Mouse (Mus musculus) heart, embryonic 11.5 days (tissue): ENCODE measurements around the gene Slc7a9. TPM values are rescaled to one million over a fixed set of nuclear protein-coding genes. Genes with fewer than 3 reads are reported as not detected.

Source experiments
- ATAC-seq: fragments of 200-750 bp; cut with Nextera tagmentation; replicated peaks from 2 replicates; pipeline ENCODE4 v1.8.0; 2017; ENCODE audit warnings: moderate library complexity; ENCODE audit not compliant: insufficient number of reproducible peaks, low FRiP score, low TSS enrichment
- H3K27ac ChIP-seq: fragments of 300-500 bp; sonication (generic); 2 replicates; pipeline ENCODE4 v1.5.1; 2014; ENCODE audit warnings: mild to moderate bottlenecking, low read depth, low read length
- H3K27me3 ChIP-seq: fragments of 300-500 bp; sonication (generic); 2 replicates; pipeline ENCODE4 v1.6.1; 2014; ENCODE audit warnings: mild to moderate bottlenecking, low read length, mixed read lengths; ENCODE audit not compliant: control insufficient read depth, insufficient read depth
- H3K36me3 ChIP-seq: fragments of 300-500 bp; sonication (generic); 2 replicates; pipeline ENCODE4 v1.6.1; 2014; ENCODE audit warnings: mild to moderate bottlenecking, low read length, moderate library complexity, mixed read lengths; ENCODE audit not compliant: control insufficient read depth, insufficient read depth
- H3K4me1 ChIP-seq: fragments of 300-500 bp; sonication (generic); 2 replicates; pipeline ENCODE4 v1.6.1; 2014; ENCODE audit warnings: low read length; ENCODE audit not compliant: control insufficient read depth, insufficient read depth
- H3K4me2 ChIP-seq: fragments of 300-500 bp; sonication (generic); 2 replicates; pipeline ENCODE4 v1.6.1; 2014; ENCODE audit warnings: mild to moderate bottlenecking, moderate library complexity
- H3K4me3 ChIP-seq: fragments of 300-500 bp; sonication (generic); 2 replicates; pipeline ENCODE4 v1.5.1; 2014; ENCODE audit warnings: low read depth, low read length
- H3K9ac ChIP-seq: fragments of 300-500 bp; sonication (generic); 2 replicates; pipeline ENCODE4 v1.6.1; 2014; ENCODE audit warnings: mild to moderate bottlenecking, low read depth, low read length, moderate library complexity
- H3K9me3 ChIP-seq: fragments of 300-500 bp; sonication (generic); replicated peaks from 2 replicates; pipeline ENCODE4 v1.6.1; 2016; ENCODE audit warnings: low read length; ENCODE audit not compliant: control insufficient read depth
- whole genome bisulfite sequencing: fragments of 180-500 bp; shearing (Covaris S2); extraction: QIAGEN DNeasy Blood & Tissue Kit; methylation state at CpG from one replicate; pipeline ENCODE4 v1.1.7; 2014; ENCODE audit not compliant: insufficient replicate concordance; 5-methylcytosine and 5-hydroxymethylcytosine counted together
- polyA plus RNA-seq: library from polyadenylated mRNA; unstranded; fragments of >200 nt; fragmentation: Nextera tagmentation; extraction: Ambion mirVana; gene quantifications from 2 replicates; pipeline ENCODE4 v1.2.1, GENCODE M21; 2014

Slc7a9 gene
- 0.66 and 1.7 TPM in 2 replicates for polyA plus RNA-seq

GRCm38 (mm10) chr7:35447996-35448846, at the start of gene Slc7a9:
TSS of gene Slc7a9 (plus strand) at chr7:35448796.
- H3K36me3 ChIP-seq: no peaks in the 10 kb centered on the region
- H3K4me1 ChIP-seq: 0 out of 2 replicates have a peak, but pooled peaks cover 4% of the 10 kb centered on the region
- H3K27me3 ChIP-seq: no peaks in the 10 kb centered on the region
- WGBS: 18% methylated on average over 15 of the region's 15 CpGs
- H3K9me3 ChIP-seq: no peaks in the 10 kb centered on the region
- no peak within 1 kb of the TSS for H3K9ac ChIP-seq
- ATAC-seq: peak; percentile 55; the same call in 1 of the 2 replicates
- no peak within 1 kb of the TSS for H3K4me3 ChIP-seq
- no peak within 1 kb of the TSS for H3K4me2 ChIP-seq
- H3K27ac ChIP-seq: no peak within 1 kb of the TSS

GRCm38 (mm10) chr7:35401169-35401568, 47.4 kb upstream of the Slc7a9 start:
- 65% methylated on average over 4 of the region's 4 CpGs for WGBS
- no peak overlapping the region for H3K27ac ChIP-seq
- no peak overlapping the region for H3K4me3 ChIP-seq
- no peak overlapping the region for H3K9ac ChIP-seq
- no peaks in the 10 kb centered on the region for H3K27me3 ChIP-seq
- H3K9me3 ChIP-seq: no peaks in the 10 kb centered on the region
- peaks cover 21% of the 10 kb centered on the region for H3K36me3 ChIP-seq
- H3K4me2 ChIP-seq: no peak overlapping the region
- ATAC-seq: no peak
- H3K4me1 ChIP-seq: peaks cover 7% of the 10 kb centered on the region

GRCm38 (mm10) chr7:35415226-35415625, 33.4 kb upstream of the Slc7a9 start:
- H3K27me3 ChIP-seq: no peaks in the 10 kb centered on the region
- WGBS: 46% methylated on average over 5 of the region's 5 CpGs
- H3K4me3 ChIP-seq: no peak overlapping the region
- H3K9me3 ChIP-seq: no peaks in the 10 kb centered on the region
- H3K9ac ChIP-seq: no peak overlapping the region
- no peak overlapping the region for H3K27ac ChIP-seq
- H3K4me1 ChIP-seq: peaks cover 10% of the 10 kb centered on the region; the same call in 1 of the 2 replicates
- no peak for ATAC-seq
- H3K36me3 ChIP-seq: peaks cover 26% of the 10 kb centered on the region
- H3K4me2 ChIP-seq: no peak overlapping the region

GRCm38 (mm10) chr7:35415801-35416653, 32.6 kb upstream of the Slc7a9 start:
- Histone ChIP-seq H3K36me3 (peaks cover 27% of the 10 kb centered on the region), H3K9ac (no peak overlapping the region), H3K27me3 (no peaks in the 10 kb centered on the region), H3K4me2 (no peak overlapping the region), H3K9me3 (no peaks in the 10 kb centered on the region), H3K4me3 (no peak overlapping the region), H3K27ac (no peak overlapping the region), H3K4me1 (peaks cover 10% of the 10 kb centered on the region; the same call in 1 of the 2 replicates)
- no peak for ATAC-seq
- 81% methylated on average over 9 of the region's 9 CpGs for WGBS

- Histone ChIP-seq H3K36me3 (peaks cover 28% of the 10 kb centered on the region), H3K9ac (no peak overlapping the region), H3K27me3 (no peaks in the 10 kb centered on the region), H3K4me3 (no peak overlapping the region), H3K4me2 (no peak overlapping the region), H3K9me3 (no peaks in the 10 kb centered on the region), H3K4me1 (peaks cover 10% of the 10 kb centered on the region; the same call in 1 of the 2 replicates), H3K27ac (no peak overlapping the region)
- ATAC-seq: no peak
- WGBS: 84% methylated on average over 5 of the region's 5 CpGs
Measured at GRCm38 (mm10) chr7:35416654-35416948, 32.0 kb upstream of the Slc7a9 start.

GRCm38 (mm10) chr7:35423071-35423470, 25.5 kb upstream of the Slc7a9 start:
- Histone ChIP-seq H3K9me3 (no peaks in the 10 kb centered on the region), H3K27me3 (no peaks in the 10 kb centered on the region), H3K36me3 (peaks cover 31% of the 10 kb centered on the region), H3K4me2 (no peak overlapping the region), H3K9ac (no peak overlapping the region), H3K27ac (no peak overlapping the region), H3K4me3 (no peak overlapping the region), H3K4me1 (no peaks in the 10 kb centered on the region)
- WGBS: 85% methylated on average over 10 of the region's 10 CpGs
- no peak for ATAC-seq

GRCm38 (mm10) chr7:35428146-35428545, 20.4 kb upstream of the Slc7a9 start:
- Histone ChIP-seq H3K4me1 (no peaks in the 10 kb centered on the region), H3K36me3 (peaks cover 21% of the 10 kb centered on the region), H3K4me2 (no peak overlapping the region), H3K9me3 (no peaks in the 10 kb centered on the region), H3K4me3 (no peak overlapping the region), H3K27ac (no peak overlapping the region), H3K9ac (no peak overlapping the region), H3K27me3 (no peaks in the 10 kb centered on the region)
- no peak for ATAC-seq
- WGBS: 90% methylated on average over 10 of the region's 10 CpGs

- H3K9ac ChIP-seq: no peak overlapping the region
- whole genome bisulfite sequencing: 83% methylated on average over 9 of the region's 9 CpGs
- H3K36me3 ChIP-seq: peaks cover 23% of the 10 kb centered on the region
- H3K4me2 ChIP-seq: no peak overlapping the region
- H3K4me3 ChIP-seq: no peak overlapping the region
- no peak overlapping the region for H3K27ac ChIP-seq
- no peaks in the 10 kb centered on the region for H3K4me1 ChIP-seq
- no peak for ATAC-seq
- no peaks in the 10 kb centered on the region for H3K9me3 ChIP-seq
- no peaks in the 10 kb centered on the region for H3K27me3 ChIP-seq
Measured at GRCm38 (mm10) chr7:35435266-35435665, 13.3 kb upstream of the Slc7a9 start.
